Mouse (Mus musculus): ENCODE measurements at regions not wholly inside any gene's neighbourhood (a gene's known extent, or its start where the extent isn't known, plus 50 kb on each side); places are given as distances from the start of the nearest gene placed in this dataset.

GRCm38 (mm10) chr5:129430330-129430729, 70.7 kb upstream of the Sfswap start:
- no peak for DNase-seq

- no peak for DNase-seq
Measured at GRCm38 (mm10) chr5:129449931-129450573, 51.0 kb upstream of the Sfswap start.

Measured in thymus, postnatal 25 days (tissue).